Mouse (Mus musculus): ENCODE results near the gene Ces1d. TPM values are rescaled to one million over a fixed set of nuclear protein-coding genes. Genes with fewer than 3 reads are reported as not detected.
"Not testable (repeated sequence)": the region's sequence is repeated elsewhere in the genome, so short reads cannot be mapped to it uniquely, and the experiment has no call there.

The Ces1d gene
- polyA plus RNA-seq (2014; fragmentation: Nextera tagmentation; extraction: Ambion mirVana) = not detected in 2 replicates

GRCm38 (mm10) chr8:93197685-93198525, at the start of gene Ces1d:
Ces1d (minus strand) TSS chr8:93197838.
- whole genome bisulfite sequencing = 80% methylated on average over 8 of the region's 8 CpGs
- no peak within 1 kb of the TSS for H3K27ac ChIP-seq (ENCODE audit: low read depth, low read length)
- H3K4me2 ChIP-seq (ENCODE audit: low read length) = no peak within 1 kb of the TSS
- H3K4me1 ChIP-seq (ENCODE audit: control insufficient read depth, insufficient read depth, low read length) = no peaks in the 10 kb centered on the region
- DNase-seq (ENCODE audit: low spot score) = no peak
- ATAC-seq = no peak
- H3K4me3 ChIP-seq (ENCODE audit: low read depth, low read length) = no peak within 1 kb of the TSS
- H3K36me3 ChIP-seq (ENCODE audit: control insufficient read depth, insufficient read depth, low read length) = no peaks in the 10 kb centered on the region
- H3K9ac ChIP-seq (ENCODE audit: low read length) = no peak within 1 kb of the TSS
- no peaks in the 10 kb centered on the region for H3K27me3 ChIP-seq (replicated peaks; ENCODE audit: control insufficient read depth, insufficient read depth, low read length)
- H3K9me3 ChIP-seq (replicated peaks; ENCODE audit: control insufficient read depth, low read length) = no peaks in the 10 kb centered on the region

- Histone ChIP-seq H3K36me3 (ENCODE audit: control insufficient read depth, insufficient read depth, low read length) (no peaks in the 10 kb centered on the region), H3K4me3 (ENCODE audit: low read depth, low read length) (no peak overlapping the region), H3K4me1 (ENCODE audit: control insufficient read depth, insufficient read depth, low read length) (no peaks in the 10 kb centered on the region), H3K27ac (ENCODE audit: low read depth, low read length) (no peak overlapping the region), H3K9me3 (replicated peaks; ENCODE audit: control insufficient read depth, low read length) (no peaks in the 10 kb centered on the region), H3K27me3 (replicated peaks; ENCODE audit: control insufficient read depth, insufficient read depth, low read length) (no peaks in the 10 kb centered on the region), H3K4me2 (ENCODE audit: low read length) (no peak overlapping the region), H3K9ac (ENCODE audit: low read length) (no peak overlapping the region)
- no peak for ATAC-seq
- 94% methylated on average over 2 of the region's 2 CpGs for WGBS
- no peak for DNase-seq (ENCODE audit: low spot score)
These were observed 48.4 kb upstream of the Ces1d start for GRCm38 (mm10) chr8:93246057-93246456.

GRCm38 (mm10) chr8:93239884-93240283, 42.2 kb upstream of the Ces1d start:
- ATAC-seq (no peak), DNase-seq (ENCODE audit: low spot score) (no peak)

GRCm38 (mm10) chr8:93235681-93236080, 38.0 kb upstream of the Ces1d start:
- Histone ChIP-seq H3K4me2 (ENCODE audit: low read length) (no peak overlapping the region), H3K27ac (ENCODE audit: low read depth, low read length) (no peak overlapping the region), H3K36me3 (ENCODE audit: control insufficient read depth, insufficient read depth, low read length) (no peaks in the 10 kb centered on the region), H3K9me3 (replicated peaks; ENCODE audit: control insufficient read depth, low read length) (no peaks in the 10 kb centered on the region), H3K27me3 (replicated peaks; ENCODE audit: control insufficient read depth, insufficient read depth, low read length) (no peaks in the 10 kb centered on the region), H3K4me1 (ENCODE audit: control insufficient read depth, insufficient read depth, low read length) (no peaks in the 10 kb centered on the region), H3K9ac (ENCODE audit: low read length) (no peak overlapping the region), H3K4me3 (ENCODE audit: low read depth, low read length) (no peak overlapping the region)
- DNase-seq (ENCODE audit: low spot score) (no peak), ATAC-seq (no peak)
- WGBS = 93% methylated on average over 1 of the region's 1 CpGs

More at GRCm38 (mm10) chr8:93239884-93240283, 42.2 kb upstream of the Ces1d start:
- H3K4me1 ChIP-seq (ENCODE audit: control insufficient read depth, insufficient read depth, low read length) = no peaks in the 10 kb centered on the region
- H3K9me3 ChIP-seq (replicated peaks; ENCODE audit: control insufficient read depth, low read length) = no peaks in the 10 kb centered on the region
- H3K36me3 ChIP-seq (ENCODE audit: control insufficient read depth, insufficient read depth, low read length) = no peaks in the 10 kb centered on the region
- H3K4me3 ChIP-seq (ENCODE audit: low read depth, low read length) = no peak overlapping the region
- no peak overlapping the region for H3K4me2 ChIP-seq (ENCODE audit: low read length)
- no peaks in the 10 kb centered on the region for H3K27me3 ChIP-seq (replicated peaks; ENCODE audit: control insufficient read depth, insufficient read depth, low read length)
- H3K9ac ChIP-seq (ENCODE audit: low read length) = no peak overlapping the region
- H3K27ac ChIP-seq (ENCODE audit: low read depth, low read length) = no peak overlapping the region

- H3K9me3 ChIP-seq (replicated peaks; ENCODE audit: control insufficient read depth, low read length) = no peaks in the 10 kb centered on the region
- no peak overlapping the region for H3K4me3 ChIP-seq (ENCODE audit: low read depth, low read length)
- no peak overlapping the region for H3K9ac ChIP-seq (ENCODE audit: low read length)
- no peaks in the 10 kb centered on the region for H3K27me3 ChIP-seq (replicated peaks; ENCODE audit: control insufficient read depth, insufficient read depth, low read length)
- WGBS = 91% methylated on average over 1 of the region's 1 CpGs
- ATAC-seq = no peak
- DNase-seq (ENCODE audit: low spot score) = no peak
- H3K4me1 ChIP-seq (ENCODE audit: control insufficient read depth, insufficient read depth, low read length) = no peaks in the 10 kb centered on the region
- no peaks in the 10 kb centered on the region for H3K36me3 ChIP-seq (ENCODE audit: control insufficient read depth, insufficient read depth, low read length)
- H3K4me2 ChIP-seq (ENCODE audit: low read length) = no peak overlapping the region
- H3K27ac ChIP-seq (ENCODE audit: low read depth, low read length) = no peak overlapping the region
These were observed 37.1 kb upstream of the Ces1d start for GRCm38 (mm10) chr8:93234706-93235105.

- no peak overlapping the region for H3K4me2 ChIP-seq (ENCODE audit: low read length)
- H3K4me1 ChIP-seq (ENCODE audit: control insufficient read depth, insufficient read depth, low read length) = no peaks in the 10 kb centered on the region
- no peaks in the 10 kb centered on the region for H3K27me3 ChIP-seq (replicated peaks; ENCODE audit: control insufficient read depth, insufficient read depth, low read length)
- H3K9me3 ChIP-seq (replicated peaks; ENCODE audit: control insufficient read depth, low read length) = no peaks in the 10 kb centered on the region
- H3K36me3 ChIP-seq (ENCODE audit: control insufficient read depth, insufficient read depth, low read length) = no peaks in the 10 kb centered on the region
- DNase-seq (ENCODE audit: low spot score) (no peak), ATAC-seq (no peak)
- H3K9ac ChIP-seq (ENCODE audit: low read length) = no peak overlapping the region
- H3K4me3 ChIP-seq (ENCODE audit: low read depth, low read length) = no peak overlapping the region
- 86% methylated on average over 6 of the region's 6 CpGs for WGBS
- no peak overlapping the region for H3K27ac ChIP-seq (ENCODE audit: low read depth, low read length)
These were observed 36.4 kb upstream of the Ces1d start for GRCm38 (mm10) chr8:93234068-93234467.

- Histone ChIP-seq H3K36me3 (ENCODE audit: control insufficient read depth, insufficient read depth, low read length) (no peaks in the 10 kb centered on the region), H3K27me3 (replicated peaks; ENCODE audit: control insufficient read depth, insufficient read depth, low read length) (no peaks in the 10 kb centered on the region), H3K4me2 (ENCODE audit: low read length) (no peak within 1 kb of the TSS), H3K4me1 (ENCODE audit: control insufficient read depth, insufficient read depth, low read length) (no peaks in the 10 kb centered on the region), H3K9ac (ENCODE audit: low read length) (no peak within 1 kb of the TSS), H3K9me3 (replicated peaks; ENCODE audit: control insufficient read depth, low read length) (no peaks in the 10 kb centered on the region), H3K27ac (ENCODE audit: low read depth, low read length) (no peak within 1 kb of the TSS), H3K4me3 (ENCODE audit: low read depth, low read length) (no peak within 1 kb of the TSS)
- DNase-seq (ENCODE audit: low spot score) (no peak), ATAC-seq (no peak)
These were observed 31.8 kb upstream of the Ces1d start, which contains the start of gene Ces1e for GRCm38 (mm10) chr8:93229446-93229845. Ces1e (minus strand) TSS chr8:93229619.

- Histone ChIP-seq H3K9me3 (replicated peaks; ENCODE audit: control insufficient read depth, low read length) (no peaks in the 10 kb centered on the region), H3K36me3 (ENCODE audit: control insufficient read depth, insufficient read depth, low read length) (no peaks in the 10 kb centered on the region), H3K27ac (ENCODE audit: low read depth, low read length) (no peak overlapping the region), H3K27me3 (replicated peaks; ENCODE audit: control insufficient read depth, insufficient read depth, low read length) (no peaks in the 10 kb centered on the region), H3K4me2 (ENCODE audit: low read length) (no peak overlapping the region), H3K4me1 (ENCODE audit: control insufficient read depth, insufficient read depth, low read length) (no peaks in the 10 kb centered on the region), H3K9ac (ENCODE audit: low read length) (no peak overlapping the region), H3K4me3 (ENCODE audit: low read depth, low read length) (no peak overlapping the region)
- DNase-seq (ENCODE audit: low spot score) (no peak), ATAC-seq (no peak)
- WGBS = 70% methylated on average over 11 of the region's 11 CpGs
These were observed 31.2 kb upstream of the Ces1d start for GRCm38 (mm10) chr8:93228673-93229370.

- H3K9me3 ChIP-seq (replicated peaks; ENCODE audit: control insufficient read depth, low read length); H3K4me2 ChIP-seq (ENCODE audit: low read length); H3K27ac ChIP-seq (ENCODE audit: low read depth, low read length); H3K4me3 ChIP-seq (ENCODE audit: low read depth, low read length); ATAC-seq; DNase-seq (ENCODE audit: low spot score); H3K36me3 ChIP-seq (ENCODE audit: control insufficient read depth, insufficient read depth, low read length); H3K9ac ChIP-seq (ENCODE audit: low read length); H3K4me1 ChIP-seq (ENCODE audit: control insufficient read depth, insufficient read depth, low read length); H3K27me3 ChIP-seq (replicated peaks; ENCODE audit: control insufficient read depth, insufficient read depth, low read length): not testable (repeated sequence)
- WGBS = 100% methylated on average over 1 of the region's 1 CpGs
These were observed 28.8 kb upstream of the Ces1d start for GRCm38 (mm10) chr8:93226471-93226870.

All from forebrain, embryonic 14.5 days (tissue).